Mouse (Mus musculus) layer of hippocampus, postnatal 10 days (tissue): ENCODE data around the gene 9330182O14Rik. TPM values are rescaled to one million over a fixed set of nuclear protein-coding genes. Genes with fewer than 3 reads are reported as not detected.

Source experiments
- DNase-seq, 2 experiments: peaks; one replicate each; pipeline ENCODE4 v3.0.0; 2021; ENCODE audit warnings: low spot score in 2 of 2
- long read RNA-seq: library from polyadenylated mRNA; stranded (forward); transcript quantifications from one replicate; pipeline ENCODE4 v2.0.0, GENCODE M21; 2023
- total RNA-seq, 2 experiments: library from RNA; stranded (reverse); gene quantifications; 2 replicates each; pipeline ENCODE4 v1.2.3; 2021

Gene 9330182O14Rik
- not detected for total RNA-seq
- long read RNA-seq = 0 reads

DNA sequence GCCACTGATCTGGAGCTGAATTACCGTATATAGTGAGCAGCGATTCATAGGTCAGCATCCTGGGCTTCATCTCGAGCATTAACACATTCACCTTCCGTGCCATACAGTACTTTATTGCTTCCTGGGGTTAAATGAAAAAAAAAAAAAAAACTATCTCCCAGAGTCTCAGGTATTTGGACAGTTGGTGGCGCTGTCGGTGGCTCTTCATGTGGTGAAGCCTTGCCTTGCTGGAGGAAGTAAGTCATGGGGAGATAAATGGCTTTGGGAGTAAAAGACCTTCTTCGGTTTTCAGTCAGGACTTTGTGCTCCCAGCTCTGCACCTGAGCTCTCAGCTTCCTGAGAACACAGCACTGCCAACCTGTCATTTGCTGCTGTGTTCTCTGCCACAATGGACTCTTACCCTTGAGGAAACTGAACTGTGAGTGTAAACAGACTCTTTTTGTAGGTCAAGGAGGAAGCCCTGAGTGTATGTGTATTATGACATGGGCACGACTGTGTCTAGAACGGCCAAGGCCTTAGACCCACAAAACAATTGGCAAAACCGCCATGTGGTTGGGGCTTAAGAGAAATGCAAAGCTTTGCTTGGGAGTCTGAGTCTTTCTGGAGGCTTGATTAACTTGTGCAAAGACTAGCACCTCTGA lies at the start of gene 9330182O14Rik:
9330182O14Rik (plus strand) TSS at position 214 of the 641 bp plus-strand sequence.
- DNase-seq = no peak

GRCm38 (mm10) chr15:40103304-40103703 lies 30.9 kb upstream of the 9330182O14Rik start:
- DNase-seq = no peak

- DNase-seq = no peak
Observed at GRCm38 (mm10) chr15:40105712-40106111, 28.5 kb upstream of the 9330182O14Rik start.

DNA sequence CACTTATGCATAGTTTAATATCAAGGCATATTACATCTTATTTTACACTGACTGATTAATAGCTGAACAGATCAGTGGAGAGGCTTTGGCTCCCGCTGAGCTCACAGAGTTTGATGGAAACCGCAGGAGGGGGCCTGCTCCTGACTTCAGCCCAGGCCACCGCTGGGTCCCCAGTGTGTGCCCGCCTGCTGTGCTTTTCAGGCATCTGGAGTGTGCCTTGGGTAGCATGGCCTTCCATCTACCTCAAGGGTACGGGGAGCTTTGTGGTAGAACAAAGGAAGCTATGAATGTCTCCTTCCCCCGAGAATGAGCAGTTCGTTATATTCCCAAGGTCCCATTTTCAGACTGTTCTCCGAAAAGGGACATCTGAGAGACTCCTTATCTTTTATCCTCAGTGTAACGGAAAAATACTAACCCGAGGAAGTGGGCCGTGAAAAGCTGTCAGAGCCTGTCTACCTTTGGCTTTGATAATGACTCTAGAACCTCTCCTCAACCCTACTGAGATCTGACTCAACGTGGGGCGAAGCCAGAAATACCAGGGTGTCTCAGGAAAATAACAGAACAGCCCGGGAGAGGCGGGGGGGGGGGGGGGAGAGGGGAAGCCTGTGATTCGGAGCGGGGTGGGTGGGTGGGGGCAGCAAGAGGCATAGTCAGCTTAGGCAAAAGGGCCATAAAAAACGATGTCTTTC lies 20.1 kb upstream of the 9330182O14Rik start:
- DNase-seq = no peak

DNA sequence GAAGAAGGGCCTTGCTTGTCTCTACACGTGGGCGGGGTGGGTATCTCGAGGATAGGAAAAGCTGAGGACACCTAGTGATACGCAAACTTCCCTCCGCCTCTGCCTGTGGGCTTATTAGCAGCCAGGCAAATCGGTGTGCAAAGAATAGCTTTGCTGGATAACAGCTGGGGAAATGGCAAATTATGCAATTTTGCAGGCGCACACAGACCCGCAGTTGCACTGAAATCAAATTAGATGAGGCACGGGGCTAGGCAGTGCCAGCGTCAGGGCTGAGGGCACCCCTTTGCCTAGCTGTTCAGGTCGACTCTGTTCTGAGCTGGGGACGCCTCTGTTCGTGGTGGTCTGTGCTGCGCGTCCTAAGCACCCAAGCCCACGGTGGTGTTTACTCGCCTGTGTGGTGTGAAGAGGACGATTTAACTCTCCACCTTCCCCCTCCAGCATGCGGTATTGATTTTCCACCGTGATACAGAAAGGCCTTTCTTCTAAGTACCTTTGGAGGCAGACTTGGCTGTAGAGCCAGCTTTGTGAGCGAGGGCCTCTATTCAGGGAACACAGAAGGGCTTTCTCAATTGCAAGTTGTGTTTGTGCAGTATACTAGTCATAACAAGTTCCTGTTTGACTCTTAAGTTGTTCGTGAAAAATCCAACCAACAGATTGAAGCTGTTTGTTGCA lies 19.4 kb upstream of the 9330182O14Rik start:
- DNase-seq = peak; percentile 30 to 32

- no peak for DNase-seq
Observed at GRCm38 (mm10) chr15:40116396-40116795, 17.8 kb upstream of the 9330182O14Rik start.

GRCm38 (mm10) chr15:40124211-40124953 lies 9.8 kb upstream of the 9330182O14Rik start:
- DNase-seq = no peak

- no peak for DNase-seq
Observed at GRCm38 (mm10) chr15:40129496-40129895, 4.7 kb upstream of the 9330182O14Rik start.

DNA sequence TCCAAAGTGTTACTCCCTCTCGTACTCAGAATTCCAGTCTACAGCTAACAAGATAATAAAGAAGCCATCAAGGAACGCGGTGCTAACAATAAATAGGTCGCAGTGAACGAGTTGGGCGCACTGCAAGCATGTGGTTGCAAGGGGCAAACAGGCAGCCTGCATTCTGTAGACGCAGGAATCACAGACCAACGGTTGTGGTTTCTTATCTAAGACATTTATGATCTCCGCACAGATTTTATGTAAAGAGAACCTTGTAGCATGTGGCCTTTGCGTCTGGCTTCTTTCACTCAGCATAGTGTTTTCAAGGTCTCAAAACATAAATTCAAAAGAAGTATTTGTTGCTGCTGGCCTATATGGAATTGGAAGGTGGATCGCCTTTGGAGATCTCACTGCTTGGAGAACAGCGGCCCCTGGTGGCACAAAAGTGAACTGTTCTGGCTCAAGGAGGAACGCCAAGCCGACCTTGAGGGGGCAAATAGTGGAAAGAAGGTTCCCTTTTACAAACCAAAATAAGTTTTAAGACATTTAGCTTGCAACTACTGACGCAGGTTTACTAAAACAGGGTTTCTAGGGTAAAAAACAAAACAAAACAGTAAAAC lies 3.2 kb upstream of the 9330182O14Rik start:
- DNase-seq = peak; percentile 86 to 88

DNA sequence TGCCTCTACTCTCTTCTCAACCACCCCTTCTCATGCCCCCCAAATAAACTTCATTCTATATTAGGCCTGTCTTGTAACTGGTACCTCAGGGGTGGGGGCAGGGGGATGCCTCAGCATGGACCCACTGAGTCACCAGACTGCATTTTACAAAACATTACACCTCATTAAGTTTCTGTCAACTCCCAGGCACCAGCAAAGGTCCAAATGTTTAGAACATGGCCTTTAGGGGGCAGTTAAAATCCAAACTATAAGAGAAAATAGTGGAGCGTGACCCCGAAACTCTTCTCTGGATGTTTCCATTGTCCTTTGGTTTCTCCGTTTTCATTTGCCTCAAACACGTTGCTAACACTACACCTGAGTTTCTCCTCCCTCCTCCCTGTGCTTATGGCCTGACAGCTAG lies 1.8 kb upstream of the 9330182O14Rik start:
- DNase-seq = no peak

DNA sequence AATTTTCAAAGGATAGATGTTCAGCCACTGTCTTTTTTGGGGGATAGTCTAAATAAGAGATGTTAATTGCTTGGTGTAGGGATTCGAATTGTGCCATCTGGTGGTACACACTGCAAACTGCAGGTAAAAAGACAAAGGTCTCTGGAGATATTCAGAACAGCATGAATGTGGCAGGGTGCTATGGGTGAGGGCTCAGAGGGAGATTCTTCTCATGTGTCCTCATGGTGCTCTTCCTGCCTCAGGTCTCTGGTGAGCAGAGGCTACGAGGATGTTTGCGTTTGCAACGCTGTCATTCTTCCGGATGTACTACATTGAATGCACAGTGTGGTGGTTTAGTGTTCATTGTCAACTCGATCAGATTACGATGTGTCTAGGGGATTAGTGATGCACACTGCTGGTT lies 10.1 kb downstream of the 9330182O14Rik start:
- DNase-seq = peak; percentile 59 to 65

DNA sequence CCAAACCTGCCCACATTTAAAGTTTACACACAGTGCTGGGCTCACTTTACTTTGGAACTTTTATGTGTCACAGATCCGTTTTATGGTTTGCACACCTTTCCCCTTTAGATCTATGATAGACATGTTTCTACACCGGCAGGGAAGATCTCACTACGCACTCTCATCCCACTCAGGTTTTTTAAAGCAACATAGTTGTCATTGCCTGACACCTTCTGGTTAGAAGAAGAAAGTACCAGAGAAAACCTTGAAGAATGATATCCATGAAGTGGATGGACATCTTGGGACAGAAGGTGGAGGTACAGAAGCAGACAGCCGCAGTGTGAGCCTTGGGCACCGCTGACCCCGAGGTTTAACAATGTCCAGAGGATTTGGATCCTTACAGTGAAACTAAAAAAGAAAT lies 23.5 kb downstream of the 9330182O14Rik start:
- no peak for DNase-seq

DNA sequence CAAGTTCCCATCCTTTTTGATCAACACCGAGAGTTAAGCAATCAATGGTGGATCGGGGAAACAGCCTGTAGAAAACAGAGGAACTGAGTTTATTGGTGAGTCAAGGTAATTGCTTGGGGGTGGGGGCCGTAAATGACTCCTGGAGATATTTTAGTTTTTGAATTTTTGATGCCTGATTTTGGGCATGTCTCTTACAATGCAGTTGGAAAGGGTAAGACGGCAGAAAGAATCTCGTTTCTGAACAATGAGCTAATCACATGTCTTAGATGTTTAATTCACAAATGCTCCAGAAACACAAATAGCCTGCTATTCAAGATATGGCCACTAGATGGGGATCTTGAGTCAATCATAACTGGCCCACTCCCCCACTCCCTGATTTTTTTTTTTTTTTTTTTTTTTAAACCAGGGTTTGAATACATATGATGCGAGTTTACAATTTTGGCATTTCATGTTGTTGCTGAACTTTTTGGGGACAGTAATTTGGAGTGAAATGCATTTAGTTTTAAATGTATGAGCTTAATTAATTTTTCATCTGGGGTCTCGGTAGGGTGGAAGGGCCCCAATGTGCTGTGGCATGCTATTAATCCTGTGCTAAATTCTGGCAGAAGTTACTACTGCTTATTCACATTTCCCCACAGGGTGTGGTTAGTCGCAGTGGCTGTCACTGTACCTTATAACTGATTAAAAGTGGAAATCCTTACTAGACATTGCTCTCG lies 32.6 kb downstream of the 9330182O14Rik start:
- DNase-seq = peak; percentile 54 to 71

DNA sequence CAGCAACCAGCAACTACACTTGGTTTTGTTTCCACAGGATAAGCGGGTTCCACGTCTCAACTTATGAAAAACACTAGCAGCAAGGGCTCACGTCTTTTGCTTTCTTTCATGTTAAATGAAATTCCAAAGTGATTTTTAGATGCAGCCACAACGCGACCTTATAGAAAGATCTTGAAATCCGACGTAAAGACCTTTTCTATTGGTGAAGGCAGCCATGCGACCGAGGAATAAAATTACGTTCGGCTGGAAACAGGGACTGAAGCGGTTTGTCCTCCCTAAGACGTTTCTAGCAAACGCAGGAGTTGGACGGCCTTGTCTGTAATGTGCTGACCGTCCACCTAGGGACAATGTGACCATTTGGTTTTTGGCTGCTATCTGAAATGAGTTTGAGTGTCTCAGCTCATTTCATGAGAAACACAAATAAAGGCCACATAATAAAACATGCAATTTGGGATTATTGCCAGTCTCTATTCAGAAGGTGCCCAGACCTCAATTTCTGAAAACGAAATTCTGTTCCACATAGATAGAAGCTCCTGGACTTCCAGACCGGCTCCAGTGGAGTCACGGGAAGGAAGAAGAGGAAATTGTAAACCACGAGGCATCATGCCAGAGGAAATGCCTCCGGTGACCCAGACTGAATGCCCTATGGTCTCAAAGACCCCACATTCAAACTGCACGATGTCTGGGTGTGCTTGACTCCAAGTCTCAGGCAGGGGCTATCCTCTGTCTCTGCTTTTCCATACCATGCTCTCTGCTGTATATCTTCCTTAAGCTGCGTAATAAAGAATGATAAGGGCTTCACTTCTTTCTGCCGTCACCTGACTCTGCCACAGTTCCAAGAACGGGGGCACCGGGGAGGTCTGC lies 33.3 kb downstream of the 9330182O14Rik start:
- DNase-seq = peak; percentile 16 to 33

GRCm38 (mm10) chr15:40168140-40168688 lies 34.0 kb downstream of the 9330182O14Rik start:
- no peak for DNase-seq

- DNase-seq = no peak
Observed at GRCm38 (mm10) chr15:40169061-40169460, 34.9 kb downstream of the 9330182O14Rik start.

DNA sequence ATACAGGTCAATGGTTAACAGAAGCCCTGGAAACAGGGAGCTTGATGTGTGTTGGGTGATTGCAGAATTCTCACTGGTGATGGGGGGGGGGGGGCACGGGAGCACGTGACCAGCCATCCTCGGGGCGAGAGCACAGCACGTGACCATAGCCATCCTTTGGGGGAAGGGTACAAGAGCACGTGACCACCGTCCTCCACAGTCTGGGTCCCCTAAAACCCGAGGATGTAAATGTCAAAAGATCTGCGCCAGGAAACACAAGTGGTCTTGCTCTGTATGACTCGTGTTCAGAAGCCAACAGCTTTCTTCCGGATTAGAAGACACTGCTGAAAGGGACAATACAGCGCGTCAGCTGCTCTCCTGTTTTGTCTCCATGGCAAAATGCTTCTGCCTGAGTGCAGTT lies 35.5 kb downstream of the 9330182O14Rik start:
- DNase-seq = peak; percentile 28 to 37

- no peak for DNase-seq
Observed at GRCm38 (mm10) chr15:40179423-40179822, 45.3 kb downstream of the 9330182O14Rik start.

- no peak for DNase-seq
Observed at GRCm38 (mm10) chr15:40187017-40187416, 52.9 kb downstream of the 9330182O14Rik start.
